Mouse (Mus musculus) cerebellum, adult 9-10 months (tissue): ENCODE data around the gene Fcgrt.
"Not testable (repeated sequence)": the region's sequence is repeated elsewhere in the genome, so short reads cannot be mapped to it uniquely, and the experiment has no call there.

Experiments used
- DNase-seq: peaks from one replicate; pipeline ENCODE4 v3.0.0; 2022

Gene Fcgrt

DNA sequence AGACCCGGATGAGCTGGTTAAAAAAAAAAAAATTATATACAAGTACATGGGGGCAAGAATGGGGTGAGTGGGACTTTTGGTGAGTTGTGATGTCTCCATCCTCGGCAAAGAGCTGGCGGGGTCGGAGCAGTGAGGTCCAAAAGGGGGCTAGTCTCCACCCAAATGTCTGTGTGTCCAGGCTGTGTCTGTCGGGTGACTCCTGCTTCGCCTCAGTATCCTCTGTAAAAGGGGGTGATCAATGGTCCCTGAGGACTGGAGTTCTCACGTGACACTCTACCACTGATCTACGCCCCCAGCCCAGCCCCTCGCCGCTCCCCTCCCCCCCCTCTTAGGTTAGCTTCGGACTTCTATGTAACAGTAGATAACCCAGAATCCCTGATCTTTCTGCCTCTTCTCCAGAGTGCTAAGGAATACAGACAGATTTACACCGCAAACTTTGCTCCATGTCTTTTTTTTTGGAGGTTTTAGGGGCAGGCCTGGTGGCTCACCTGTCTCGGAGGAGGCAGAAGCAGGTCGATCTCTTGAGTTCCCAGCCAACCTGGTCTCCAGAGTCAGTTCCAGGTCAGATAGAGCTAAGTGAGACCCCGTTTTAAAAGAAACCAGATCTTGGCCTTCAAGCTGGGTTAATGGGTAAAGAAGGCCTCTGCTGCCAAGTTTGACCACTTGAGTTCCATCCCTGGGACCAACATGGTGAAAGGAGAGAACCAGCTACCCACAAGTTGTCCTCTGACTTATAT, 26.3 kb upstream of the Fcgrt start:
- DNase-seq: peak; percentile 49

DNA sequence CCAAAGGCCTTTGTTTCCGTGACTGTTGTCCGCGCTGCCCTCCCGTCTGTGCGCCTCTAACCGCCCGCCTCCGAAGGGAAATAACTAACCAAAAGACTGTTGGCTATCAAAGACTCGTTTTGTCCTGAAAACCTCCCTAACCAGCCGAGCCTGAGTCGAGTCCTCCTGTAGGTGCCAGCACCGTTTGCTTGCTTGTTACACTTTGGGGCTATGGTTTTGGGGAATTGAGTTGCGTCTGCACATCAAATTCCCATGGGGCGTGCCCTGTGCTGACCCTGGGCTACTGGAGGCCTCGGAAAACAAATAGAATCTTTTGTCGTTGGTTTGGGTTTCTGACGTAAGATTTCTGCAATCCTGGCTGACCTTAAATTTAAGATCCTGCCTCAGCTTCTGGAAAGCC, 25.7 kb upstream of the Fcgrt start:
- no peak for DNase-seq

DNA sequence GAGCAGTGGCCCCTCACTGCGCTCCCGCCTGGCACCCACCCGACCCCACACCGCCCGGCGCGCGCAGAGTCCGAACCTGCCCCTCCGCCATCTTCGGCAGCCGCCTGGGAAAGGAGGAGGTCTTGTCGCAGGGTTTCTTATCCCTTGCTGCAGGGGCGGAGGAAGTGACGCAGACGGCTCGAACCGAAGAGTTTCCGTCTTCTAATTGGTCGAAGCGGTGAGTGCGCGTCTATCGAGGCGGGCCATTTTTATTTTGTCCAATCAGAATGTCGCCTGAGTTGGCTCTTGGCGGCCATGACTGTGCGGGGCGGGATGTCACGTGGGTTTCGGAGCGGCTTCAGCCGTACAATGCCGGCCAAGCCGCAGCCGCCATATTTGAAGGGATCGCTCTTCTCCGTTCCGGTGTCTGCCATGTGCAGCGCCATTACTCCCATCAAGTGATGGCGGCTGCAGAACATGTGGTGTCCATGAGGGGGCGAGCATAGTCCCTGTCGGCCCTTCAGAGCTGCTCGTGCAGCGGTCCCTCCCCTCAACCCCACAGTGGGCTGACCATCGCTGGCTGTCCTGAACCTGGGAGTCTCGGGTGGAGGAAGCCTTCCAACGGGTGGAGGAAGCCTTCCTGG, 25.1 kb upstream of the Fcgrt start, which contains the start of gene Rpl13a:
Gene Rpl13a (minus strand): TSS at position 138 of the 623 bp plus-strand sequence.
- DNase-seq: peak; percentile 100

DNA sequence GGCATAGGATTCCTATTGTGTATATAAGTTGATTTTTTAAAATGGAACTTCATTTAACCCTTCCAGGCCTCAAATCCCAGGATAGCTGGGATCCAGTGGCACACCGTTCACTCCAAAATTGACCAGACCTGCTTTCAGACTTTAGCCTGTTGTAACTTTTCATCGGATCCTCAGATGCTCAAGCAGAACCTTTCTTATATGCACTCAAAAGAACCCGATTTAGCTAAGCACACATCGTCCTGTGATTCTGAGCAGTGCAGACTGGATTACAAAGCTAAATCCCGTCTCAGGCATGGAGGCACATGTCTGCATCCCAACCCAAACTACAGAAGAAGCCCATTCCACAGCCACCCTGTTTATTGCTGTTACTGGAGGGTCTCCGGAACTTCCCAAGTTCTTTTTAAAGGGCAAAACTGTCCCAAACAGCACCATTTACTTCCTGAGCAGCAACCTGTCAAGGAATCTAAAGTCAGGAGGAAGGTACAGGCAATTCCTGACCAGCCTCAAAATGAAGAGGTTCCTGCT, 24.1 kb upstream of the Fcgrt start:
- DNase-seq: no peak

DNA sequence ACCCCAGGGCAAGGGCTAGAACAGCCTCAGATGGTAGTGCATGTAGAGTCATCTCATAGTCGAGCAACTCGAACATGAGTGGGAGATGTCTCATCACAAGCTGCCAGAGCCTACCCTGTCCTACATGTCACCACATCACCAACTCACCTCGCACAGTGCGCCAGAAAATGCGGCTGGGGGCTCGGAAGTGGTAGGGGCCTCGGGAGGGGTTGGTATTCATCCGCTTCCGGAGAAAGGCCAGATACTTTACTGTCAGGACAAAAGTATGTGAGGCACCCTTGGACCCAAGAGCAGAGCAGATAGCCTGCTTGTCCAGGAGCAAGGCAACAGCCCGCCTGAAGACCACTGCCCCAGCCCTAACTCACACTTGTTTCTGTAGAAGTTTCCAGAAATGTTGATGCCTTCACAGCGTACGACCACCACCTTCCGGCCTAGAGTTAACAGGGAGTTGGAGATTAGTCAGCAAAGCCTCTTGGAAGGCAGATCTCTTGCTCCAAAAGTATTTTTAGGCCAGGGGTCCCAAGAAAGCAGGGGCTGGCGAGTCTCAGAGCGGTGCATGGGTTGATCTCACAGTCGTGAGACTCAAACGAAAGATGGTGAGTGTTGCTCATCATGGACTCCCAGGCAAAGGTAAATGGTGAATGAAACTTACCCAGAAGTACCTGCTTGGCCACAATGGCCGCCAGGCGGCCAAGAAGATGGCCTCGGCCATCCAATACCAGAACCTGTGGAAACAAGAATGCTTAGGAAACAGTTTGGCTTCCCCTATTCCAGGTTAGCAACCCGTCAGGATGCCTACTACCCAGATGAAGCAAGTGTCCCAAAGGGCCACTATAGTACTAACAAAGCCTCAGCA, 23.4 kb upstream of the Fcgrt start:
- DNase-seq: peak; percentile 51

DNA sequence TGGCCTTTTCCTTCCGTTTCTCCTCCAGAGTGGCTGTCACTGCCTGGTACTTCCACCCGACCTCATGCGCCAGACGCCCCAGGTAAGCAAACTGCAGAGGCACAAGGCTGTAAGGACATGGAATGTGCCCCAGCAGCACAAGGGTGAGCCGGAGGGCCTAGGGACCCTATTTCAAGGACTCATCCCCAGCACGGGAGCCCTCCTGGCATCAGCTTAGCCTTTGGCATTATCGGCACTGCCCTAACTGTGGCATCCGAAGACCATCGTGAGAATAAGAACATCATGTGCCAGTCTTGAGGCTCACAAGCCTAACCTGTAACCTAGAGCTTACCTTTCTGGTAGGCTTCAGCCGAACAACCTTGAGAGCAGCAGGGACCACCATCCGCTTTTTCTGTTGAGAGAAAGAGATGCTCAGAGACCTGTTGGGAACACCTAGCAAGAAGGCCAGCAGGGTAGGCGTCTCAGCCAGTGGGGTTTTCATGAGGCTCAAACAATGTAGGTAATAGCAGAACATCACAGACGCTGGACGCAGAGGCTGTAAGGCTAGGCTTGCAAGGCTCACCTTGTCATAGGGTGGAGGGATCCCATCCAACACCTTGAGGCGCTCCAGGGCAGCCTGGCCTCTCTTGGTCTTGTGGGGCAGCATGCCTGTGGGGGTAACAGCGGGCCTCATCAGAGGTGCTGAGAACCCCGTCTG, 22.6 kb upstream of the Fcgrt start:
- DNase-seq: peak; percentile 55

DNA sequence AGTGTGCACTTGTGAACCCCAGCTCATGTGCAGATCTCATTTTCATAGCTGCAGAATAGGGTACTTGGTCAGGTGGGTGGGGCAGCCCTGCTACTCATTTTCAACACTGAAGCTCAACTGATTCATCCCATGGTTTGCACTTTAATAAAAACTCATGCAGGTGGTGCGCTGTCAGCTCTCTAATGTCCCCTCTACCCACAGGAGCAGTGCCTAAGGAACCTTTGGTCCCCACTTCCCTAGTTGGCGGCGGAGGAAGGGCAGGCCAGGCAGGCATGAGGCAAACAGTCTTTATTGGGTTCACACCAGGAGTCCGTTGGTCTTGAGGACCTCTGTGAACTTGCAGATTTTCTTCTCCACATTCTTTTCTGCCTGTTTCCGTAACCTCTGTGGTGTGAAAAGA, 22.0 kb upstream of the Fcgrt start:
- DNase-seq: peak; percentile 43

DNA sequence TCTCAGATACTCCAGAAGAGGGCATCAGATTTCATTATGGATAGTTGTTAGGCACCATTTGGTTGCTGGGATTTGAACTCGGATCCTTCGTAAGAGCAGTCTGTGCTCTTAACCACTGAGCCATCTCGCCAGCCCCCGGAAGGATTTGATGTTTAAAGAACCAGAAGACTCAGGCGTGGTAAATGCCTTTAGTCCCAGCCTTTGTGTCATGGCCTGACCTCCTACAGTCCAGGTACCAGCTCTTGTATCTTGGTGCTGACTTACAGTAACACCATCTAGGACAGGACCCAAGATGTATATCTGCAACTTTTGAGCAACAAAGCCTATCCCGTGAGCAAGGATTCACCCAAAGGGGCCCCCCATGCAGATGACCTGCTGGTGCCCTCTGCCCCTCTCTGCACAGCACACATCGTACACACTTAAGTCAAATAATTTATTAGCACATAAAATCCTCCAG, 21.5 kb upstream of the Fcgrt start:
- DNase-seq: no peak

DNA sequence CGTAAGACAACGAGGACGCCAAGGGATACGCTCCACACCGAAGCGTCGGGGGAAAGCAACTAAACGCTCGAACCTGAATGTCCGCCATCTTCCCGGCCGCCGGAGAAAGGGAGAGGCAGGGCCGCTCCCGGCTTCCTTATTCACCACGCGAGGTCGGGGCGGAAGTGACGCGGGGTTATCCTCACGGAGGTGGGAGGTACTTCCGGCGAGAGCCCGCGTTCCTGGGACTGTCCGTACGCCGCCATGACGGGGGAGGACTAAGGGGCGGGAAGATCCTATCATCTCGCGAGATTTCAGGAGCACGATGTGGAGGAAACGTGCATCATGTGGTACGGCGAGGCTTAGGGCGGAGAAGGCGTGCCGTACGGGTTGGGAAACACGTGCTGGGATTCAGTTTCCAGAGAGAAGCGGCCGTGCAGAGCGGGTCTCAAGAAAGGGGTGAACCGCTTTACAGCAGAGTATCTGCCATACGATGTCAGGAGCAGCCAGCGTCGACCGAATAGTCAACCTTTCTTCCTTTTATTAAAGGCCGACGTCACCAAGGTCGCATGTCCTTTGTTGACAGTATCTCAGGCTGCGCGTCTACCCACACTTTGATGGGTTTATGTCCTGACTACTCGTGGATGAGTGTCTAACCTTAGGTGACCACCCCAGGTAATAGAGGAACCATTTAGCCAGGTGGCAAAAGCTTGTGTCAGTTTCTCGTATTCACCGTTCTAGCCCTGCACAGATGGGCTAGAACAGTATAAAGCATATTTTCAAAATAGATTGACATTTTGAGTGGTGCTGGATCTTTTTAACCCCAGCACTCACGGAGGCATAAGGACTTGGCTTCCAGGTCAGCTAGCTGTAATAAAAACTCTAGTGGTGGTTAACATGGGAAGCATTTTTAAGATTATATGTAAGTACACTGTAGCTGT, 20.8 kb upstream of the Fcgrt start, which contains the start of gene Rps11:
Gene Rps11 (minus strand): TSS at position 216 of the 920 bp plus-strand sequence.
- DNase-seq: peak; percentile 99

DNA sequence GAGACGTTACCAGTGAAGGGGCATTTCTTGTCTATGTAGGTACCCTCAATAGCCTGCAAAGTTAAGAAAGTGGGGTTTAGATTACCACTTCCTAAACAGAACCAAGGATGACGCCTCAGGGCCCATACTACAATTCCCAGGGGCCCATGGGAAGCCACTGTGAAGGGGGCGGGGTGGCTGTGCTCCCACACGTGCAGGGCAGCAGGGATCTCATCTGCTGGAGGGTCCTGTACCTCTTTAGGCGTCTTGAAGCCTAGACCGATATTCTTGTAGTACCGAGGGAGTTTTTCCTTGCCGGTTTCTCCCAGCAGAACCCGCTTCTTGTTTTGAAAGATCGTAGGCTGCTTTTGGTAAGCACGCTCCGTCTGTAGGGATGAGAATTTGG, 19.5 kb upstream of the Fcgrt start:
- no peak for DNase-seq

DNA sequence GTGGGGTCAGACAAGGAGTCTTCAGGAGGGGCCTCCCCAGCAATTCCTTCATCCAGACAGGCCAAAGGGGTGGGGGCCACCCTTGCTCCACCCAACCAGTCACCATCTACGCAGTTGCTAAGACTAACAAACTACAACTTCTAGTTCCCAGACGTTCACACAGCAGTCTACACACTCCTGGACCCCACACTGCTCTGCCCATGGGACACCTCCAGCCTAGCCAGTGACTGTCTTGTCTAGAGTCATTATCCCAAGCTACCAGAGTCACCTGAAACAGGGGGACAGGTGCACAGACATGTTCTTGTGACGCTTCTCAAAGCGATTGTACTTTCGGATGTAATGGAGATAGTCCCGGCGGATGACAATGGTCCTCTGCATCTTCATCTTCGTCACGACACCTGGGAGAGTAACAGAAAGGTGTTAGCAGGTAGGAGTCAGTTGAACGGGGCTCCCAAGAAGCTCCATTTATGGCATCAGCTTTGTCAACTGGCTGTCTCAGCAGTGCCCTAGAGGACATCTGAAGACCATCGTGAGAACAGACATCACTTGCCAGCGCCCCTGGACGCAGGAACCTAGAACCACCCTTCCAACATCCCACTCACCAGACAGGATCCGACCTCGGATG, 19.0 kb upstream of the Fcgrt start:
- peak; percentile 44 for DNase-seq

DNA sequence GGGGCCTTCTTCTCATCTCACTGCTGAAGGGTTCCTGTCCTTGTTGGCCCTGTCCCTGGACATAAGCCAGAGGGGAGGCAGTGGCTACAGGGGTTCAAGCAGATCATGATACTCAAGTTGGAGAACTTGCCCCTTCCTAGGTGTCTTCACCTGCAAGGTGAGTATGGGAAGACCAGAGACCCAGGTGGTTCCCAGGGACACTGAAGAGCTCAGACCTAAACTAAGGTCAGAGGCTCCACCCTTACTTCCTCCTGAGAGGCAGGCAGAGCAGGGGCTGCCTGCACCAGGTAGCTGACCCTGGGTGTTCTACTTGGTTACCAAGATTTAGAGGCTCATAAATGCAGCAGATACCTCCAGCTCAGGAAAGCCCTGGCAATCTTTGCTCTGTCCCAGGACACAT, 18.3 kb upstream of the Fcgrt start:
- no peak for DNase-seq

DNA sequence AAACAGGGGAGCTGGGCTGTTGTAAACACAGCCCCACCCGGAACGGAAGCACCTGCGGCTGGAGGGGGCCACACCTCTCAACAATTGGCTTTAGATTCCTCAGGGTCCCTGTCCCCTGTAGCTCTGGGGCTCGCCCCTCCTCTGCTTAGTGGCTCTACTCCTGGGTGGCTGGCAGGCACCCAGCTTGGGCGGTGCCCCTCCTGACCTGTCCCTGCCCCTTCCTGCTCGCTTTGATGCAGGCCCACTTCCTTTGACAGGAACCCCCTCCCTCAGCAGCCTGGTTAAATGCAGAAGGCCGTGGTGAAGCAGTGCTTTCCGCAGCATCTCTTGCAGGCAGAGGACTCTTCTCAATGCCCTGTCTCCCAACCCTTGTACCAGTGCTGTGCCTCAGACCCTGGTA, 17.8 kb upstream of the Fcgrt start:
- DNase-seq: no peak

DNA sequence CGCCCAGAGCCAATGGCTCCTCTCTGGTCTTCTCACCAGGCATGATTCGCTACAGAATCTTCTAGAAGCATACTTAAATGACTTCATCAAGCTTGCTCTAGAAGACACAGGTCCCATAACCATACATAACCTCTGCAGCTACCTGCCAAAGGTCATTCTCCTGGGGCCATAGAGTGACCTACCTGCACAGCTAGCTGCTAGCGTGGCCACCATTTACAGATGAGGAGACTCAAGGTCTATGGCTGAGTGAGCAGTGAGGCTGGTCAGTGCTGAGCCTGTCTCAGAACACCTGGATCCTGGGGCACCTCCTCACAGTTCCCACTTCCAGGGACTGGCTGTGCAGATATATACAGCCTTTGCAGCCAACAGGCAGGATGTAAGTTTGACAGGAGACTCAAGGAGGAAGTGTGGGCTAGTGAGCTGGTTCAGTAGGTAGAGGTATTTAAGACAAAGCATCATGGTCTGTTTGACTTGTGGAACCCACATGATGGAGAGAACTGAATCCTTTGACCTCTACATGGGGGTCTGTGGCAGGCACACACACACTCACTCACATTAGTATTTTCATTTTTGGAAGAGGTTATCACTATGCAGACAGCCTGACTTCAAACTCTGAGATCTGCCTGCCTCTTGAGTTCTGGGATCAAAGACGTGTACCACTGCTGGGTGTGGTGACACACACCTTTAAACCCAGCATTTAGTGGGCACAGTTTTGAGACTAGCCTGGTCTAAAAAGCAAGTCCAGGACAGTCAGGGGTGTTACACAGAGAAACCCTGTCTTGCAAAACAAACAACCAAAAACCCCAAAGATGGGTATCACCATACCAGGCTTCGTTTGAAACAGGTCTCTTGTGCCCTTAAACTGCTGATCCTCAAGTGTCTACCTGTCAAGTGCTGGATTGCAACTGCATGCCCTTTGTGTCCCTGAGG, 16.4 kb upstream of the Fcgrt start:
- DNase-seq: no peak

DNA sequence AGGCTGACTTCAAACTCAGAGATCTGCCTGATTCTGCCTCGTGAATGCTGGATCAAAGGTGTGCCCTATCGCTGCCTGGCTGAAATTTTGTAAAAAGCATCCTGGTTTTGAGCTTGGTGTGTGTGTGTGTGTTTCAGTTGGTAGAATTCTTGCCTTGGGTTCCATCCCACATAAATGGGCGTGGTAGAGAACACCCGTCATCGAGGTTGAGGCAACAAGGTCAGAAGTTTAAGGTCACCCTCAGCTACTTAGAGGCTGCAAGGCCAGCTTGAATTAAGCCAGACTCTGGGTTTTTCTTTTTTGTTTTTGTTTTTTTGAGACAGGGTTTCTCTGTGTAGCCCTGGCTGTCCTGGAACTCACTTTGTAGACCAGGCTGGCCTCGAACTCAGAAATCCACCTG, 14.7 kb upstream of the Fcgrt start:
- no peak for DNase-seq

DNA sequence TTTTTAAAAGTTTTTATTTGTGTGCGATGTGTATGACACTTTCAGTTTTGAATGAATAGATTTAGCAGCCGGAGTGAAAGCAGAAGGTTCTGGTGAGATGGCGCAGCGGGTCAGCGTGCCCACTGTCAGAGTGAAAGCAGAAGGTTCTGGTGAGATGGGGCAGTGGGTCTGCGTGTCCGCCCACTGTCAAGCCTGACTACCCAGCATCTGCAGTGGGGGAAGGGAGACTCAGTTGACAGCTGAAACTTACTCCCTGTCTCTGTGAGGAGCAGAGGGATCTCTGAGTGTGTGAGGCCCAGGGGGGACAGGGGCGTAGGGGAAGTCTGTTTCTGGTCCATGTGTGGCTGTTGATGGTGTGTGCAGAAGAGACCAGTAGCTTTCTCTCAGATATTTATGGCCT, 13.9 kb upstream of the Fcgrt start:
- DNase-seq: no peak

DNA sequence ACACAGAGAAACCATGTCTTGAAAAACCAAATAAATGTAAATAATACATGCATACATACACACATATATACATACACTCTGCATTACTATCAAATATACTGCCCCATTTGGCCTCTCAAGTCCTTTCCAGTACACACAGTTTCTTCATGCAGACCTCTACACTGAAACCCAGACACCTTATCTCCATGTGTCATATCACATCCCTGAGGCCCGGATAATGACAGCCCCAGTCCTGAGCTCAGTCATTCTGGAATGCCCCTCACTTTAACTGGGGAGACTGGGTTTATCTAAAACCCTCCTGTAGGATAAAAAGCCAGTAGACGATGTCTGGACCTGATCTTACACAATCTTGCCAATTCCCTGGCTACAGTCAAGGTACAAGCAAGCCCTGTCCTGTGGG, 9.8 kb upstream of the Fcgrt start:
- DNase-seq: no peak

DNA sequence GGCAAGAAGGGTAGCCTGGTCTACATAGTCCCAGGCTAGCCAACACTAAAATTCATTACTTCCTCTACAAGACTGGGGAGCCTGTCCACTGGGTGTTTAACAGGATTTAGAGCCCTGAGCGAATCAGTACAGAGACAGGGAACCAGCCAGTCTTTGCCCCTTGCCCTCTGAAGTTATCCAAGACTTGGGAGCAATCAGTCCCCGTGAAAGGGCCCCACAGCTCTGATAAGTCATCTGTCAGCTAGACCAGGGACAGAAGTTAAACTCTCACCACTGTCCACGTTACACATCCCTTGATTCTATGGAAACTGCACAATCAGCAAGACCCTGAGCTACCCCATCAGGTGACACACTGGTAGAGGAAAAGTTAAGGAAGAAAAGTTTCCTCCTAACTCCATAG, 8.9 kb upstream of the Fcgrt start:
- DNase-seq: no peak

DNA sequence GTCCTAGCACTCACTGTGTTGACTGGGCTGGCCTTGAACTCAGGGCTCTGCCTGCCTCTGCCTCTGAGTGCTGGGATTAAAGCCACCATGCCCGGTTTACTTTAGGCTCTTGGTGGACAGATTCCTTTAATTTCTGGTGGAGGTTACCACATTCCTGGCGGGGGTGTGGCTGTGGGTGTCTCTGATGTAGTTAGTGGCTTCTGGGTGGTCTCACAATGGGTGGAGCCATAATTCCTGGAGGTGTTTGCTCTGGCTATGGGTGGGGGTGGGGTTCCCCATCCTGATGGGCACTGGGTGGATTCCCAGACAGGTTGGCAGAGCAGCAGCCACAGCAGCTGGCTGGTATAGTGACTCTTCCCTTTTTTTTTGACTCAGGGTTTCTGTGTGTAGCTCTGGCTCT, 8.3 kb upstream of the Fcgrt start:
- DNase-seq: no peak

DNA sequence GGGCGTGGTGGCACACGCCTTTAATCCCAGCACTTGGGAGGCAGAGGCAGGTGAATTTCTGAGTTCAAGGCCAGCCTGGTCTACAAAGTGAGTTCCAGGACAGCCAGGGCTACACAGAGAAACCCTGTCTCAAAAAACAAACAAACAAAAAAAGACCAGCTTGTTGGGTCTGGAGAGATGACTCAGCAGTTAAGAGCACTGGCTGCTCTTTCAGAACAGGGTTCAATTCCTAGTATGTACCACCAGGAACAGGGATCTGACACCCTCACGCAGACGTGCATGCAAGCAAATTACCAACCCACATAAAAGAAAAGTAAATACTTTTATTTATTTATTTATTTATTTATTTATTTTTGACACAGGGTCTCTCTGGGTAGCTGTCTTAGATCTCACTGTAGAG, 6.4 kb upstream of the Fcgrt start:
- not testable (repeated sequence) for DNase-seq
